Mouse (Mus musculus): Measurements from ENCODE around the gene Tbc1d10a. TPM values are rescaled to one million over a fixed set of nuclear protein-coding genes. Genes with fewer than 3 reads are reported as not detected.

The Tbc1d10a gene
- total RNA-seq, 2 experiments from 2014 or later, result 28.6 TPM

- no peak for DNase-seq
Measured at GRCm38 (mm10) chr11:4216248-4217000, 29.8 kb downstream of the Tbc1d10a start.

GRCm38 (mm10) chr11:4217914-4218629 lies 31.5 kb downstream of the Tbc1d10a start, which contains the start of gene Castor1:
Castor1 (plus strand) TSS chr11:4218225.
- peak; percentile 51 to 58 for DNase-seq

- no peak for DNase-seq
Measured at GRCm38 (mm10) chr11:4218637-4219036, 32.0 kb downstream of the Tbc1d10a start.

- peak; percentile 62 to 71 for DNase-seq
Measured at GRCm38 (mm10) chr11:4219317-4219751, 32.7 kb downstream of the Tbc1d10a start.

GRCm38 (mm10) chr11:4219908-4220307 lies 33.3 kb downstream of the Tbc1d10a start:
- no peak for DNase-seq

GRCm38 (mm10) chr11:4220443-4221400 lies 34.1 kb downstream of the Tbc1d10a start:
- peak; percentile 38 to 61 for DNase-seq

GRCm38 (mm10) chr11:4222046-4222950 lies 35.7 kb downstream of the Tbc1d10a start:
- DNase-seq, result no peak

- DNase-seq, result no peak
Measured at GRCm38 (mm10) chr11:4223393-4224188, 37.0 kb downstream of the Tbc1d10a start.

- DNase-seq, result no peak
Measured at GRCm38 (mm10) chr11:4224223-4224622, 37.6 kb downstream of the Tbc1d10a start.

- no peak for DNase-seq
Measured at GRCm38 (mm10) chr11:4226569-4227325, 40.2 kb downstream of the Tbc1d10a start.

GRCm38 (mm10) chr11:4228463-4228862 lies 41.9 kb downstream of the Tbc1d10a start:
- DNase-seq, result no peak

GRCm38 (mm10) chr11:4229841-4230240 lies 43.3 kb downstream of the Tbc1d10a start:
- no peak for DNase-seq

GRCm38 (mm10) chr11:4231435-4231834 lies 44.8 kb downstream of the Tbc1d10a start:
- DNase-seq, result no peak

- DNase-seq, result no peak
Measured at GRCm38 (mm10) chr11:4232644-4233043, 46.1 kb downstream of the Tbc1d10a start.

GRCm38 (mm10) chr11:4235052-4235655 lies 48.6 kb downstream of the Tbc1d10a start:
- no peak for DNase-seq

GRCm38 (mm10) chr11:4235665-4236545 lies 49.3 kb downstream of the Tbc1d10a start, which contains the start of gene Osm:
Osm (plus strand) TSS chr11:4236420.
- DNase-seq, result no peak

GRCm38 (mm10) chr11:4236546-4237067 lies 50.0 kb downstream of the Tbc1d10a start:
- DNase-seq, result no peak

GRCm38 (mm10) chr11:4237389-4237912 lies 50.9 kb downstream of the Tbc1d10a start:
- no peak for DNase-seq
